Mouse (Mus musculus) monocyte, adult 2 months (primary cell): ENCODE data around the gene Baz2a.
A peak's percentile ranks its signal among the peaks of the same experiment; 100 is the strongest.
"Not testable (repeated sequence)": the region's sequence is repeated elsewhere in the genome, so short reads cannot be mapped to it uniquely, and the experiment has no call there.

Experiments used
- DNase-seq, 2 experiments: peaks; one replicate each; pipeline ENCODE4 v3.0.0; 2022; ENCODE audit warnings: low spot score in 2 of 2, low read depth in 1 of 2

Baz2a gene

DNA sequence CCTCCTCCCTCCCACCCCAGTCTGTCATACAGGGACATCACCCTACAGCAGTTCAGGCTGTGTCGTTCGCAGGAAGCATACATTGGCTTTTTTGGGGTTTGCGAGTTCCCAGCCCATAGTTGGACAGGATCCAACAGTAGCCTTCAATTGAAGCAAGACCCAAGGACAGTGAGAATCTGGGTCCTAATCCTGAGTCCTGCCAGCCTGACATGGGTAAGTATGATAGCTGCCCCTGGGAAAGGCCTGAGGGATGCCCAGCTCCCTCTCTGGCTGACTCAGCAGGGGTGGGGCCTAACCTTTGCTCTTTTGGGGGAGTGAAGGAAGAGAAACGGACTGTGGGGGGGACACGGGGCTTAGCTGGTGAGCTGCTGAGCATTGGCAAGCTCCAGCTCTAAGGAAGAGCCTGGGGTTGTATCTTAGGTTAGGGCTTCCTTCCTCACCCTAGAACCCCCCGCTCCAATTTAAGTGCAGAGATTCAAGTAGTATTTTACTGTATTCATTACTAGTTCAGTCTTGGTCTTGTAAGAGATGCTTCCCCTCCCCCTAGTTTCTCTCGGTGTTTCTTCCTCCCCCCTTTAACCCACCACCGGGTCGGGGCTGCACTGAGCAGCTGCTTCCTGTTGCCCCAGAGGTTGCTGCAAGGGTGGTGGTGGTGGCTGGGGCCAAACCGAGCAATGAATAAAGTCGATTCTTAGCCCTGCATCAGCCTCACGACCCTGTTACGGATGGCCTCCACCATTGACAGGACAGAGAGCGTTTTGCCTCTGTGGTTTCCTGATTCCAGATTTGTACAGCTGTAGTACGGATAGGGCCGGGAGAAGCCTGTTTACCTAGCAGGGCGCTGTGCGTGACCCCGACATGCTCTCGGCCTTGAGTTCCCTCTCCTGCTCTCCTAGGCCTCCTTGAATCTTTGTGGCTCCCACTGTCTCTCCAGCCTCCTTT, at the start of gene Baz2a:
TSS of gene Baz2a (plus strand) at position 14 of the 942 bp plus-strand sequence.
- peak in 1 of 2 experiments; percentile 43 for DNase-seq

DNA sequence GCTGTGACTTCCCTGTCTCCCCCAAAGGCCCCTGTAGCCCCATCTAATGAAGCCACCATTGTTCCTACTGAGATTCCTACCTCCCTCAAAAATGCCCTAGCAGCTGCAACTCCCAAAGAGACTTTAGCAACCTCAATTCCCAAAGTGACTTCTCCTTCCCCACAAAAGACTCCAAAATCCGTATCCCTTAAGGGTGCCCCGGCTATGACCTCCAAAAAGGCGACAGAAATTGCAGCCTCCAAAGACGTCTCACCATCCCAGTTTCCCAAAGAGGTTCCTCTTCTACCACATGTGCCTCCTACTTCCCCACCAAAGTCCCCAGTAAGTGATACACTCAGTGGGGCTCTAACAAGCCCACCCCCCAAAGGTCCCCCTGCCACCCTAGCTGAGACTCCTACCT, 49.7 kb upstream of the Baz2a start:
- DNase-seq: no peak

DNA sequence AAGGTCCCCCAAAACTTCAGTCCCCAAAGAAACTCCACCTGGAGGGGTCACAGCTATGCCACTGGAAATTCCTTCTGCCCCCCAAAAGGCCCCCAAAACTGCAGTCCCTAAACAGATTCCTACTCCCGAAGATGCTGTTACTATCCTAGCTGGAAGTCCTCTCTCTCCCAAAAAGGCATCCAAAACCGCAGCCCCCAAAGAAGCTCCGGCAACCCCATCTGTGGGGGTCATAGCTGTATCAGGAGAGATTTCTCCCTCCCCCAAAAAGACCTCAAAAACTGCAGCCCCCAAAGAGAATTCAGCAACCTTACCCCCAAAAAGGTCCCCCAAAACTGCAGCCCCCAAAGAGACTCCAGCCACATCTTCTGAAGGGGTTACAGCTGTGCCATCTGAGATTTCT, 48.9 kb upstream of the Baz2a start:
- no peak for DNase-seq

DNA sequence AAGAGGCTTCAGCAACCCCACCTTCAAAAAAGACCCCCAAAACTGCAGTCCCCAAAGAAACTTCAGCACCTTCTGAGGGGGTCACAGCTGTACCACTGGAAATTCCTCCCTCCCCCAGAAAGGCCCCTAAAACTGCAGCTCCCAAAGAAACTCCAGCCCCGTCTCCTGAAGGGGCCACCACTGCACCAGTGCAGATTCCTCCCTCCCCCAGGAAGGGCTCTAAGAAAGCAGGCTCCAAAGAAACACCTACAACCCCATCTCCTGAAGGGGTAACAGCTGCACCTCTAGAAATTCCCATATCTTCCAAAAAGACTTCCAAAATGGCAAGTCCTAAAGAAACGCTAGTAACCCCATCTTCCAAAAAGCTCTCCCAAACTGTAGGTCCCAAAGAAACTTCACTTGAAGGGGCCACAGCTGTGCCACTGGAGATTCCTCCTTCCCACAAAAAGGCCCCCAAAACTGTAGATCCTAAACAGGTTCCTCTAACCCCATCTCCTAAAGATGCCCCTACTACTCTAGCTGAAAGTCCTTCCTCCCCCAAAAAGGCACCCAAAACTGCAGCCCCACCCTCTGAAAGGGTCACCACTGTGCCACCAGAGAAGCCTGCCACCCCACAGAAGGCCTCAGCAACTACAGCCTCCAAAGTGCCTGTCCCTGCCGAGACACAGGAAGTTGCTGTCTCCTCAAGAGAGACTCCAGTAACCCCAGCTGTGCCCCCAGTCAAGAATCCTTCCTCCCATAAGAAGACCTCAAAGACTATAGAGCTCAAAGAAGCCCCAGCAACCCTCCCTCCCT, 48.1 kb upstream of the Baz2a start:
- DNase-seq: no peak

DNA sequence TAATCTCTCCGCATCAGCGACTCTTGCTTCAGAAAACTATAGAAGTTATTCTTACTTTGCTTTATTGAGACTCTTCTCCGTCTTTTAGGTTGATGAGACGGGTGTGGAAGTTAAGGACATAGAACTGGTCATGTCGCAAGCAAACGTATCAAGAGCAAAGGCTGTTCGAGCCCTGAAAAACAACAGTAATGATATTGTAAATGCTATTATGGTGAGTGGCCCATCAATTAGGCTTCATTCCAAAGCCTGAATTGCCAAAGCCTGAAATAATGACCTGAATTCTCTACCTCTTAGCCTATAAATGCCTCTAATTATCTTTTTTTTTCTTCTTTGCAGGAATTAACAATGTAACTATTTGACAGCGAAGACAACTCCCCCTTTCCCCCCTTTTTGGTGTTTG, 43.2 kb upstream of the Baz2a start:
- no peak for DNase-seq

DNA sequence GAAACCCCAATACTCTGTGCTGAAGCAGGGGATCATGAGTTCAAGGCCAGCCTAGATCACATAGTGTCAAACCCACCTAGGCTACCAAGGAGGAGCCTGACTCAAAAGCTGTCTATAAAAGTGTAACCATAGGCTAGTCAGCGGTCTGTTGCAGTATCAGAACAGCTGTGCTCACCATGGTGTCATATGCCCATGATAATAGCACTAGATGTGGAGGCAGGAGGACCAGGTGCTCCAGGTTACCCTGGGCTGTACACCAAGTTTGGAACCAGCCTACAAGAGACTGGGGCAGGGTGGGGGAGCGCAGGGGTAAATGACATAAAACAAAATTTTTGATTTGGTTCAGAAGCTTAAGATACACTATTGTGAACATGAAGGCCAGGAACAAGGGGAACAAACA, 41.6 kb upstream of the Baz2a start:
- DNase-seq: no peak

DNA sequence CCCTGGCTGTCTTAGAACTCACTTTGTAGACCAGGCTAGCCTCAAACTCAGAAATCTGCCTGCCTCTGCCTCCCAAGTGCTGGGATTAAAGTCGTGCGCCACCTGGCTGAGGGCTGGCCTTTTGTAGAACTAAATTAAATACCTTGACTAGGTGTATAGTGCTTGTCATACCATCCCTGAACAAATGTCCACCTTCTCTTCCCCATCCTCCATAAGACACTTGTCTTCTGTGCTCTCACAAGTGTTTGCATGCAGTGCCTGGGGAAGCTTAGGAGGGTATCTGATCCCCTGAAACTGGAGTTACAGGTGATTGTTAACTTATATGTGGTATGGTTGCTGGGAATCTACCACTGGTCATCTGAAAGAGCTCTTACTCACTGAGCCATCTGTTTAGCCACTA, 41.0 kb upstream of the Baz2a start:
- DNase-seq: no peak

DNA sequence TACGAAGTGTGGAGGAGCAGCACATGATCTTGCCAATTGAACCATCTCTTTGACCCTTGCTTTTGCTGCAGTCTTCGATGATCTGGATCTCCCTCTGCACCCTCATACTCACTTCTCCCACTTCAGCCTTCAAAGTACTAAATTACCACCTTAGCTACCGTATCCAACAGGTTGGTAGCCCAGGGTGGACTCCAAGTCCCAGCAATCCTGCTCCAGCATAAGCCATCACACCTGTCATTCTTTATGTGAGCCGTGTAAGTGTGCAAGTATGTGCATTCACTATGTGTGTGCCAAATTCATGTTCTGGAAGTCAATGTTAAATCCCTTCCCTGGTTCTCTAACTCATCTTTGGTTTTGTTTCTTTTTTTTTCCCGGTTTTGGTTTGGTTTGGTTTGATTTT, 39.8 kb upstream of the Baz2a start:
- no peak for DNase-seq

DNA sequence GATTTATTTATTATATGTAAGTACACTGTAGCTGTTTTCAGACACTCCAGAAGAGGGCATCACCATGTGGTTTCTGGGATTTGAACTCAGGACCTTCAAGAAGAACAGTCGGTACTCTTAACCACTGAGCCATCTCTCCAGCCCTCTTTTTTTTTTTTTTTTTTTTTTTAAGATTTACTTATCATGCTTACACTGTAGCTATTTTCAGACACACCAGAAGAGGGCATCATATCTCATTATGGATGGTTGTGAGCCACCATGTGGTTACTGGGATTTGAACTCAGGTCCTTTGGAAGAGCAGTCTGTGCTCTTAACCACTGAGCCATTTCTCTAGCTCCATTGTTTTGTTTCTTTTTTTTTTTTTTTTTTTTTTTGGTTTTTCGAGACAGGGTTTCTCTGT, 39.2 kb upstream of the Baz2a start:
- DNase-seq: not testable (repeated sequence)

DNA sequence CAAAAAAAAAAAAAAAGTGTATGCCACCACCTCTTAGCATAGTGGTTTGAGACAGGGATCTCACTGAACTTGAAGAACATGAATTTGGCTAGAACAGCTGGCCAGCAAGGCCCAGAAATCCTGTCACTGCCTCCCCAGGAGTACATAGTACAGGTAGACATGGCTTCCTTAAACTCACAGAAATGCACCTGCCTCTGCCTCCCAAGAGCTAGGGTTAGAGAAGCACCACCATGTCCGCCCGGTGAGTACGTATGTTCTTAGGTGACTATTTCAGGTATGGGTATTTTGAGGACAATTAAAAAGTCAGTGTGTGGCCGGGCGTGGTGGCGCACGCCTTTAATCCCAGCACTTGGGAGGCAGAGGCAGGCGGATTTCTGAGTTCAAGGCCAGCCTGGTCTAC, 38.4 kb upstream of the Baz2a start:
- DNase-seq: no peak

DNA sequence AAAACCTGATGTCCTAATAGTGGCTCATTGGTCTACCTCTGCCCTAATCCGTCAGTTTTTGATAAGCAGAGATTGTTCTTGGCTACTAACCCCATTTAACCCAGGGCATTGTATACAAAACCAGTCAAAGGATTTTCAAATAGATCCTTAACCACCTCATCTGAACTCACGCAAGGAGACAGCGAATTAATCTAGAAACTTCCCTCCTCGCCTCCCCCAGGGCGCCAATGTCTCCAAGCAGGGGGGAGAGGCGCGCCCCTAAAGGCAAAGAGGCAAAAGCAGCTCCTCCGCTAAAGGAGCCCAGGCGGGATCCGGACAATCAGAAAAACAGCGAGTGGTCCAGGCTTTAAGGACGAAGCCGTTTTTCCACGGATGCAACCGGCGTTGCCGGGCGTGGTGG, 33.2 kb upstream of the Baz2a start:
- no peak for DNase-seq

DNA sequence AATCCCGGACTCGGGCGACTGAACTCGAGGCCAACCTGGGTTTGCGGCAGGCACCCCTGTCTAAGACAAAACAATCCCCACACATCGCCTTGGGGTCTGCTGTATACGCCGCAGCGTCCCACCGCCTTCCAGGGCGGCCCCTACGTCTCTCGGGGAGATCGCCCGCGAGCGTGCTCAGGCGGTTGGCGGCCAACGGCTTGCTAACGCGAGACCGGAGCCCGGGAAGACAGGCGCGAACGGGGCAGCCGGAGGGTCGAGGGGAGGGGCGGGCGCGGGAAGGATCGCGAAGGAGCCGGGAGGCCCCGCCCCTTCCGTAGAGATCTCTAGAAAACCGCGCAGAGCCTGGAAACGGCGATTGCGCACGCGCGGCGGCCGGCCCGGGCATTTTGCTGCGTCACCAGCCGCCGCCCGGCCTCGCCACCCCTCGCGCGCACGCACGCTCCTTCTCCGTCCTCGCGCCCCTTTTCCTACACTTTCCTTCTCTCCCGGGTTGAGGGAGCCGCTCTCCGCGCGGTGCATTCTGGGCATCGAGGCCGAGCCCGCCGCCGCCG, 32.7 kb upstream of the Baz2a start, which contains the start of gene Ptges3:
TSS of gene Ptges3 (plus strand) at position 354 of the 551 bp plus-strand sequence.
- DNase-seq: peak; percentile 86 to 91

DNA sequence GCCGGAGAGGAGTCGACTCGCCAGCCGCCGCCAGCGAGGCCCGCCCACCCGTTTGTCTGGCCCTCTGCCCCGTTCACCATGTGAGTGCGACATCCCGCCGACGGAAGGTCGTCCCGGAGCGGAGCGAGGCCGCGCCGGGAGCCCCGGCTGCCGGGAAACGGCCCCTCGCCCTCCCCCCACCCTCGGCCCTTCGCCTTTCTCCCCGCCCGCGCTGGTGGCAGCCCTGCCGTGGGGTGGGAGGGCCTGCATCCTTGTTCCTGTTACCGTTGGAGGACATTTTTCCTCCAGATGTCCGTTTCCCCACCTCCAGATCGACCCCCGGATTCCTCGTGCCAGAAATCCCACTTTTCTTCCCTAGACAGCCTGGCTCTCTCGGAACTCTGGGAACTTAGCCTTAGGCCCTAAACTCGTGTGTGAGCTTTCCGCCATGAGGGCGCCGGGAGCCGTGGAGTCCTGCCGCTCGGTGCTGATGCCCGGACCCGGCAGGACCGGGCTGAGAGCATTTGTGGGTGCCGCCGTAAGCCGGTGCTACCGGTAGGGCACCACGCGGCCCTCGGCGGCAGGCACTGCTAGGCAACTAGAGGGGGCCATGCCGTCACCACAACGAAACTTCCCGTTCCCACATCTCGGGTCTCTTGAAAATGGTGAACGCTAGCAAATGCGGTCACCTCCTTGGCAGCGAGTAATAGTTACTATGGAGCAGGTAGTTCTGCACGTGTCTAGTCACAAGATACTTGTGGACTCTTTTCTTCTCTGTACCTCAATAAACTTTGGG, 32.0 kb upstream of the Baz2a start:
- peak in 1 of 2 experiments; percentile 62 for DNase-seq

DNA sequence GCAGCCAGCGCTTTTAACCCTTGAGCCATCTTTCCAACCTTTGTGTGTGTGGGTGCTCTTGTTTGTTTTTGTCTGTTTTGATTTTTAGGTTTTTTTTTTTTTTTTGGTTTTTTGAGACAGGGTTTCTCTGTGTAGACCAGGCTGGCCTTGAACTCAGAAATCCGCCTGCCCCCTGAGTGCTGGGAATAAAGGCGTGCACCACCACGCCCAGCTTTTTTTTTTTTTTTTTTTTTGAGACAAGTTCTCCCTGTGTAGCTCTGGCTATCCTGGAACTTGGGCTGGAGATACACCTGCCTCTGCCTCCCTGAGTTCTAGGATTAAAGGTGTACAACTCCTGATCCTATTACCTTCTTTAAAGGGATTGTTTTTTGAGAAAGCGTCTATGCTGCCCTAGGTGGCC, 30.3 kb upstream of the Baz2a start:
- DNase-seq: no peak

DNA sequence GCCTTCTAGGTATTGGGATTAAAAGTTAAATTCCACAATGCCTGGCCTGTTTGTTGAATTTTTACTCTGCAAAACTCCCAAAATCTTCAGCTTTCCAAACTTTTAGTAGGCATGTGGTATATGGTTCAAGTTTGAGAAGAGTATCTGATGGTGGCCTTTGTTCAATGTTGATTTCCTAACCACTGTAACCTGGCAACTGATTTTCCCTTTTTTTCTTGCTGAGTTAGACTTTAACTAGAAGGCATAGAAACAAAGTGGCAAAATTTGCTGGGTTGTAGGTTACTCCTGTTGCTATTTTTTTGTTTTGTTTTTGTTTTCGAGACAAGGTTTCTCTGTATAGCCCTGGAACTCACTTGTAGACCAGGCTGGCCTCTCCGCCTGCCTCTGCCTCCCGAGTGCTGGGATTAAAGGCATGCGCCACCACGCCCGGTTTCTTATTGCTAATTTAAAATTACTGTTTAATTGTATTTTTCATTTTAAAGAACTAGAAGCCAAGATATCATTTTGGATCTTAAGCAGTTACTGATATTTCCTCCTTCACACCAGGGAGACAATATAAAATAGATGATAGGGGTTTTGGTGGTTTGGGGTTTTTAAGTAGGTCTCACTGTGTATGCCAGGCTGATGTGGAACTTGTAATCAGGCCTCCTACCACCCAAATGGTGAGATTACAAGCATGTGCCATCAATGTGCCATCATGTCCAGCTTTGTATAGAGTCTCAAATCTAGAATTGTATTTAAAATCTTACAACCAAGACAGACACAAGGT, 29.0 kb upstream of the Baz2a start:
- DNase-seq: no peak

DNA sequence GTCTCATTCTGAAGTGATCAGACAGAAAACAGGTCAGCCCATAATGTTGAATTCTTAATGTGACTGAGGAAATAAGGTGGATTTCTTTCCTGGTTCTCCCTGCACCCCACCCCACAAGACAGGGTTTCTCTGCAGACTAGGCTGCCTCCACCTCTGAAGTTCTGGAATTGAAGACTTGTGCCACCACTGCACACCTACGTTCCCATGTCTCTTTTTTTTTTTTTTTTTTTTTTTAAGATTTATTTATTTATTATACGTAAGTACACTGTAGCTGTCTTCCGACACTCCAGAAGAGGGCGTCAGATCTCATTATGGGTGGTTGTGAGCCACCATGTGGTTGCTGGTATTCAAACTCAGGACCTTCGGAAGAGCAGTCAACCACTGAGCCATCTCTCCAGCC, 25.3 kb upstream of the Baz2a start:
- DNase-seq: no peak

DNA sequence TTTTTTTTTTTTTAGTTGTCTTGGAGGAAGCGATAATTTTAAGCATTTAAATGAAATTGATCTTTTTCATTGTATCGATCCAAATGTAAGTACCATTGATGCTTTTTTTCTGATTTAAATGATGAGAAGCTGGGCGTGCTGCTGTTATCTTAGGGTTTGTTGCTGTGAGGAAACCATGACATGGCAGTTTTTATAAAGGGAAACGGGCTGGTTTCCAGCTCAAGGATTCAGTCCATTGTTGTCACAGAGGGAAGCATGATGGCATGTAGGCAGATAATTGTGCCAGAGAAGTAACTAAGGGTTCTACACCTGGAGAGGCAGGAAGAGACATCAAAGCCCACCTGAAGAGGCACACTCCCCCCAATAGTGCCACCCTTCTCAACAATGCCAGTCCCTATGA, 22.2 kb upstream of the Baz2a start:
- DNase-seq: no peak

DNA sequence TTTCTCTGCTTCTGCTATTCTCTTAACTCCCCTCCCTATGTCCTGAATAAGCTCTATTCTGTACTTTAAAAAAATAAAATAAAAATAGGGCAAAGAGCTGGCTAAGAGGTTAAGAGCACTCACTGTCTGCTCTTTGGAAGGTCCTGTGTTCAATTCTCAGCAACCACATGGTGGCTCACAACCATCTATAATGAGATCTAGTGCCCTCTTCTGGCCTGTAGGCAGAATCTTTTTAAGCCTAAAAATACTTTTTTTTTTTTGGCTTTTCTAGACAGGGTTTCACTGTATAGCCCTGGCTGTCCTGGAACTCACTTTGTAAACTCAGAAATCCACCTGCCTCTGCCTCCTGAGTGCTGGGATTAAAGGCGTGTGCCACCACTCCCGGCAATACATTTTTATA, 20.9 kb upstream of the Baz2a start:
- DNase-seq: not testable (repeated sequence)

DNA sequence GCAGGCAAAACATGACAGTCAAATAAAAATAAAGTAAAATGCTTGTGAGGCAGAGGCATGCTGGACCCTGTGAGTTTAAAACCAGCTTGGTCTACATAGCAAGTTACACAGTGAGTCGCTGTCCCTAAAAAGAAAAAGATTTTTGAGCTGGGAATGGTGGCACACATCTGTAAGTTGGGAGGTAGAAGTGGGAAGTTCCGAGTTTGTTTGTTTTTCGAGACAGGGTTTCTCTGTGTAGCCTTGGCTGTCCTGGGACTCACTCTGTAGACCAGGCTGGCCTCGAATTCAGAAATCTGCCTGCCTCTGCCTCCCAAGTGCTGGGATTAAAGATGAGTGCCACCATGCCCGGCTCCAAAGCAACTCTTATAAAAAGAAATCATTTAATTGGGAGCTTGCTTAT, 13.1 kb upstream of the Baz2a start:
- not testable (repeated sequence) for DNase-seq

DNA sequence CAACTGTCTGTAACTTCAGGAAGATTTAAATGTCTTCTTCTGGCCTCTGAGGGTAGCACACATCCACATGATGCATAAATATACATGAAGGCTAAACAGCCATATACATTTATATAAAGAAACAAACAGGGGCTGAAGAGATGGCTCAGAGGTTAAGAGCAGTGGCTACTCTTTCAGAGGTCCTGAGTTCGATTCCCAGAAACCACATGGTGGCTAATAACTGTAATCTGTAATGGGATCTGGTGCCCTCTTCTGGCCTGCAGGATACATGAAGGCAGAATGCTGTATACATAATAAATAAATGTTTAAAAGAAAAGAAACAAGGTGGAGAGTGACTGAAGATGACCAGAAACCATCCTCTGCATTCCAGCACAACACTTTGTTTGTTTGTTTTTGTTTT, 10.9 kb upstream of the Baz2a start:
- DNase-seq: no peak
